Mouse (Mus musculus) hematopoietic stem cell, adult 5-6 weeks (primary cell): ENCODE data around the gene Erich6b. TPM values are rescaled to one million over a fixed set of nuclear protein-coding genes. Genes with fewer than 3 reads are reported as not detected.

Experiments used
- ATAC-seq, 2 experiments: fragments of 125-278 bp in 1 of 2; replicated peaks in 1 of 2; 2 replicates each; pipeline ENCODE4 v1.8.0; 2016 to 2017; ENCODE audit warnings: inconsistent platforms in 2 of 2, mild to moderate bottlenecking in 2 of 2, moderate number of reproducible peaks in 2 of 2, low read depth in 1 of 2, moderate TSS enrichment in 1 of 2; ENCODE audit not compliant: low FRiP score in 2 of 2, poor library complexity in 2 of 2, severe bottlenecking in 2 of 2, insufficient read depth in 1 of 2, low TSS enrichment in 1 of 2
- total RNA-seq: library from RNA; stranded (forward); fragments of 172-1452, 232-1000 nt; gene quantifications from 2 replicates; pipeline ENCODE4 v1.2.3, GENCODE M21; 2017

The Erich6b gene
- not detected in 2 replicates for total RNA-seq

GRCm38 (mm10) chr14:75642080-75642479 is at the start of gene Erich6b:
TSS of gene Erich6b (plus strand) at chr14:75642259.
- no peak for ATAC-seq

GRCm38 (mm10) chr14:75592978-75593377 is 49.1 kb upstream of the Erich6b start, which contains the start of gene Spert:
TSS of gene Spert (minus strand) at chr14:75593116.
- ATAC-seq, result no peak

GRCm38 (mm10) chr14:75609176-75609575 is 32.9 kb upstream of the Erich6b start:
- ATAC-seq, result no peak

GRCm38 (mm10) chr14:75616375-75616774 is 25.7 kb upstream of the Erich6b start:
- no peak for ATAC-seq

- ATAC-seq, result no peak
Observed at GRCm38 (mm10) chr14:75622984-75623383, 19.1 kb upstream of the Erich6b start.

GRCm38 (mm10) chr14:75628870-75629269 is 13.2 kb upstream of the Erich6b start:
- no peak for ATAC-seq

GRCm38 (mm10) chr14:75635350-75635749 is 6.7 kb upstream of the Erich6b start:
- ATAC-seq, result no peak

GRCm38 (mm10) chr14:75636107-75636506 is 6.0 kb upstream of the Erich6b start:
- ATAC-seq, result no peak

GRCm38 (mm10) chr14:75637641-75638040 is 4.4 kb upstream of the Erich6b start:
- ATAC-seq, result no peak

GRCm38 (mm10) chr14:75640846-75641245 is 1.2 kb upstream of the Erich6b start:
- no peak for ATAC-seq

GRCm38 (mm10) chr14:75641369-75641768 is 690 bp upstream of the Erich6b start:
- ATAC-seq, result no peak

- ATAC-seq, result no peak
Observed at GRCm38 (mm10) chr14:75645461-75645860, 3.4 kb downstream of the Erich6b start.

GRCm38 (mm10) chr14:75646060-75646459 is 4.0 kb downstream of the Erich6b start:
- ATAC-seq, result peak; percentile 21 to 56; a peak in 2 of 4 replicates

GRCm38 (mm10) chr14:75646968-75647829 is 5.1 kb downstream of the Erich6b start:
- ATAC-seq, result no peak

- ATAC-seq, result no peak
Observed at GRCm38 (mm10) chr14:75660936-75661335, 18.9 kb downstream of the Erich6b start.

GRCm38 (mm10) chr14:75661548-75661947 is 19.5 kb downstream of the Erich6b start:
- ATAC-seq, result no peak

- no peak for ATAC-seq
Observed at GRCm38 (mm10) chr14:75665430-75666180, 23.5 kb downstream of the Erich6b start.

- ATAC-seq, result no peak
Observed at GRCm38 (mm10) chr14:75669085-75669645, 27.1 kb downstream of the Erich6b start.
